Comparison of ENCODE assay signal across 29 mouse cellular contexts in the genomic region with DNA sequence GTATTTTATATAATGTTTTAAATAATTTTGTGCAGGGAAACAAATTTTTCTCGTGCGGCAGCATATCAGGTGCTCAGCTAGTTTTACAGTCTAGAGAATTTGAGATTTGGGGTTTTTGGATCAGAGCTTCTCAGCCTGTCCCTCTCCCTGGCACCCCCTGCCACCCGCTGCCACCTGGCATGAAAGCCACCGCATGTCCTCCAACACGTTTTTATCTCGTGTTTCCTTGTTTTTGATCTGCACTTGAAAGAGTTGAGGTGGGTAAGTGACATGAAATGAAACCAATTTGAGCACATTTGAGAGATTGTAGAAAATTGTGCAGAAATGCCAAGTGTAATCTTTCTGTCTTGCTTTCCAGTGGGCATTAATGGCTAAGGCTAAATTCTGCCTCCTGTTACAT. TPM values are rescaled to one million over a fixed set of nuclear protein-coding genes. Genes with fewer than 3 reads are reported as not detected.
DNase-seq lines count a peak whose midpoint lies in the region; ATAC-seq and TF ChIP-seq lines count a peak whose summit lies in the region.
"Had no signal": no experiment of that assay in that cellular context is flagged by ENCODE, and none has a peak within 500 bp of the region (broad histone marks: within the 10 kb centered on the region; RNA-seq: fewer than 3 reads in every experiment).

No protein-coding gene starts in this region.

- no peak for ATAC-seq in CD4-positive, CD25-positive, alpha-beta regulatory T cell, adult 4 months
- ATAC-seq: forebrain, embryonic 13.5 days had no signal

- intact Hi-C loops in left cerebral cortex, adult 2 months (cut with DNase I): no loop called here

- no peak for TF ChIP-seq CTCF in left cerebral cortex, adult 2 months (IDR thresholded peaks at IDR 0.05)

- no peak overlapping the region for H3K4me3 ChIP-seq in left cerebral cortex, adult 2 months
- H3K4me3 ChIP-seq: embryonic facial prominence, embryonic 13.5 days; erythroblast, embryonic 14.5 days; forebrain, embryonic 13.5 days; heart, adult 2 months; heart, embryonic 13.5 days; hindbrain, embryonic 13.5 days; stomach, embryonic 15.5 days had no signal

- peak; percentile 27 for DNase-seq in CD4-positive, CD25-positive, alpha-beta regulatory T cell, adult 2 months (ENCODE audit: low read depth, low spot score)
- DNase-seq in A20 (ENCODE audit: low read depth, low spot score): peak; percentile 35
- peak; percentile 72 for DNase-seq in naive thymus-derived CD4-positive, alpha-beta T cell, adult 2 months (ENCODE audit: low read depth)
- peak; percentile 74 for DNase-seq in thymus, postnatal 14 days
- no peak for DNase-seq in left cerebral cortex, adult 9 months (ENCODE audit: low spot score in 2 of 2)
- DNase-seq in left cerebral cortex, adult 2 months (ENCODE audit: extremely low spot score in 1 of 2, low spot score in 2 of 2): no peak
- no peak for DNase-seq in kidney, postnatal 25 days
- DNase-seq: adrenal gland, postnatal 25 days; embryo, embryonic 11 days; gastrocnemius, postnatal 36 days; heart, adult 2 months; heart, postnatal 14 days; kidney, adult 2 months had no signal

- H3K27ac ChIP-seq in left cerebral cortex, adult 2 months: no peak overlapping the region
- H3K27ac ChIP-seq: embryonic facial prominence, embryonic 13.5 days; forebrain, embryonic 13.5 days; heart, adult 2 months; heart, embryonic 13.5 days; hindbrain, embryonic 13.5 days; kidney, postnatal 0 days; macrophage; stomach, embryonic 15.5 days had no signal

RNA-seq across cellular contexts. Expression of a gene that starts 11.6 kb away (rescaled TPM):
- not detected for polyA plus RNA-seq in CD4-positive, CD25-positive, alpha-beta regulatory T cell, adult 4 months (2017; shearing (Covaris generic))
- total RNA-seq in left cerebral cortex, adult 2 months (2021): 1 to 10 TPM; 2.0 to 3.8 TPM
- total RNA-seq: adrenal gland, postnatal 25 days; gastrocnemius, adult 18-20 months; gastrocnemius, postnatal 36 days; heart, adult 2 months; heart, postnatal 14 days; liver, adult 2 months; neutrophil, adult 5-6 weeks had no signal
- polyA plus RNA-seq: embryonic facial prominence, embryonic 13.5 days; erythroblast, embryonic 14.5 days; forebrain, embryonic 13.5 days; intestine, embryonic 14.5 days; limb, embryonic 11.5 days; liver, adult 2 months; liver, embryonic 16.5 days; macrophage; spleen, adult 2 months; stomach, embryonic 15.5 days had no signal

Comparison
In these comparisons a context has a peak if more than half of its experiments do, and no peak if none do; other contexts are left out.
1. DNase-seq: peak in CD4-positive, CD25-positive, alpha-beta regulatory T cell, adult 2 months (single experiment), A20 (single experiment), naive thymus-derived CD4-positive, alpha-beta T cell, adult 2 months (single experiment) and thymus, postnatal 14 days (single experiment); none in left cerebral cortex, adult 9 months (0 of 2), left cerebral cortex, adult 2 months (0 of 2) and kidney, postnatal 25 days (0 of 2).